ENCODE assay signal across 21 mouse cellular contexts in genomic region chr1:53976100-53976499, GRCm38 (mm10).
DNase-seq lines count a peak whose midpoint lies in the region; ATAC-seq and TF ChIP-seq lines count a peak whose summit lies in the region.
"Had no signal": no experiment of that assay in that cellular context is flagged by ENCODE, and none has a peak within 500 bp of the region (broad histone marks: within the 10 kb centered on the region; RNA-seq: fewer than 3 reads in every experiment).

No protein-coding gene starts in this region.

- no peak for TF ChIP-seq CTCF in gastrocnemius, adult 2 months (IDR thresholded peaks at IDR 0.05)
- TF ChIP-seq CTCF in liver, postnatal 0 days (IDR thresholded peaks at IDR 0.05; ENCODE audit: low read depth) = no peak

- H3K27me3 ChIP-seq in heart, embryonic 15.5 days = no peaks in the 10 kb centered on the region
- no peaks in the 10 kb centered on the region for H3K27me3 ChIP-seq in liver, postnatal 0 days (ENCODE audit: insufficient read depth, low read length)
- H3K27me3 ChIP-seq in liver, embryonic 11.5 days (replicated peaks; ENCODE audit: control insufficient read depth, insufficient read depth, low read length) = no peaks in the 10 kb centered on the region
- H3K27me3 ChIP-seq: embryonic facial prominence, embryonic 15.5 days; limb, embryonic 15.5 days had no signal

- intact Hi-C loops in gastrocnemius, adult 2 months (cut with DNase I) = no loop called here
- intact Hi-C loops in heart, postnatal 10 days (cut with DNase I) = loop anchor here (5.0 kb wide), 3 partner anchors 34 to 64 kb away; no protein-coding TSS in a partner anchor

- peak overlapping the region; percentile 48 for H3K4me3 ChIP-seq in gastrocnemius, adult 2 months
- no peak overlapping the region for H3K4me3 ChIP-seq in heart, embryonic 15.5 days
- no peak overlapping the region for H3K4me3 ChIP-seq in liver, postnatal 0 days (ENCODE audit: low read depth, low read length)
- no peak overlapping the region for H3K4me3 ChIP-seq in liver, embryonic 11.5 days (ENCODE audit: low read depth, low read length)
- H3K4me3 ChIP-seq: embryonic facial prominence, embryonic 15.5 days; limb, embryonic 15.5 days; midbrain, embryonic 10.5 days had no signal

- no peak overlapping the region for H3K9ac ChIP-seq in heart, embryonic 15.5 days
- no peak overlapping the region for H3K9ac ChIP-seq in liver, postnatal 0 days (replicated peaks)
- H3K9ac ChIP-seq in liver, embryonic 11.5 days (ENCODE audit: low read depth, low read length) = no peak overlapping the region
- H3K9ac ChIP-seq: embryonic facial prominence, embryonic 15.5 days; limb, embryonic 15.5 days had no signal

- peak overlapping the region; percentile 37; the same call in 1 of the 2 replicates for H3K4me2 ChIP-seq in heart, embryonic 15.5 days
- 0 out of 2 replicates have a peak overlapping the region, but pooled peaks have one; percentile 6 for H3K4me2 ChIP-seq in liver, postnatal 0 days (ENCODE audit: low read depth, low read length)
- no peak overlapping the region for H3K4me2 ChIP-seq in liver, embryonic 11.5 days
- H3K4me2 ChIP-seq: embryonic facial prominence, embryonic 15.5 days; limb, embryonic 15.5 days had no signal

- WGBS in heart, embryonic 15.5 days = 86% methylated on average over 8 of the region's 8 CpGs
- WGBS in liver, postnatal 0 days (ENCODE audit: insufficient replicate concordance) = 63% methylated on average over 8 of the region's 8 CpGs
- 73% methylated on average over 8 of the region's 8 CpGs for WGBS in liver, embryonic 11.5 days

- ATAC-seq in heart, embryonic 15.5 days (replicated peaks; ENCODE audit: insufficient number of reproducible peaks, insufficient read depth, low FRiP score, low read depth) = no peak
- no peak for ATAC-seq in liver, postnatal 0 days
- no peak for ATAC-seq in liver, embryonic 11.5 days (replicated peaks; ENCODE audit: low FRiP score)
- ATAC-seq: forebrain, embryonic 16.5 days; hindbrain, embryonic 16.5 days; intestine, embryonic 16.5 days had no signal

- peak overlapping the region; percentile 54; the same call in 1 of the 2 replicates for H3K27ac ChIP-seq in gastrocnemius, adult 2 months
- no peak overlapping the region for H3K27ac ChIP-seq in heart, embryonic 15.5 days
- no peak overlapping the region for H3K27ac ChIP-seq in liver, postnatal 0 days (ENCODE audit: low read depth)
- no peak overlapping the region for H3K27ac ChIP-seq in liver, embryonic 11.5 days (ENCODE audit: low read depth, low read length)
- H3K27ac ChIP-seq: embryonic facial prominence, embryonic 15.5 days; limb, embryonic 15.5 days; midbrain, embryonic 10.5 days had no signal

- no peaks in the 10 kb centered on the region for H3K36me3 ChIP-seq in heart, embryonic 15.5 days
- no peaks in the 10 kb centered on the region for H3K36me3 ChIP-seq in liver, postnatal 0 days (replicated peaks; ENCODE audit: insufficient read depth, low read length)
- H3K36me3 ChIP-seq in liver, embryonic 11.5 days (ENCODE audit: control insufficient read depth, insufficient read depth, low read length) = no peaks in the 10 kb centered on the region
- H3K36me3 ChIP-seq: embryonic facial prominence, embryonic 15.5 days; limb, embryonic 15.5 days; midbrain, embryonic 10.5 days had no signal

- no peak for DNase-seq in gastrocnemius, adult 2 months
- DNase-seq in gastrocnemius, postnatal 25 days = no peak
- no peak for DNase-seq in heart, postnatal 10 days
- DNase-seq in liver, postnatal 0 days = no peak
- DNase-seq in liver, embryonic 11.5 days (ENCODE audit: low spot score) = no peak
- DNase-seq in B cell, adult 2 months = peak; percentile 6 to 11
- no peak for DNase-seq in thymus, adult 18-20 months
- DNase-seq: adrenal gland, postnatal 25 days; cerebellum, adult 11-12 months; cerebellum, postnatal 14 days; kidney, postnatal 14 days; right cerebral cortex, postnatal 14 days; spleen, adult 18-20 months; thymus, postnatal 4 days had no signal

- H3K9me3 ChIP-seq in heart, embryonic 15.5 days (replicated peaks) = no peaks in the 10 kb centered on the region
- H3K9me3 ChIP-seq in liver, postnatal 0 days (ENCODE audit: low read length) = no peaks in the 10 kb centered on the region
- H3K9me3 ChIP-seq in liver, embryonic 11.5 days (ENCODE audit: control insufficient read depth, low read length) = no peaks in the 10 kb centered on the region
- H3K9me3 ChIP-seq: embryonic facial prominence, embryonic 15.5 days; limb, embryonic 15.5 days; midbrain, embryonic 10.5 days had no signal

- H3K4me1 ChIP-seq in heart, embryonic 15.5 days (replicated peaks) = peaks cover 10% of the 10 kb centered on the region
- H3K4me1 ChIP-seq in liver, postnatal 0 days (ENCODE audit: insufficient read depth) = no peaks in the 10 kb centered on the region
- no peaks in the 10 kb centered on the region for H3K4me1 ChIP-seq in liver, embryonic 11.5 days (replicated peaks; ENCODE audit: control insufficient read depth, insufficient read depth, low read length)
- H3K4me1 ChIP-seq: embryonic facial prominence, embryonic 15.5 days; midbrain, embryonic 10.5 days had no signal

- no peak for TF ChIP-seq EP300 in liver, postnatal 0 days (IDR thresholded peaks at IDR 0.05; ENCODE audit: low read depth)

Comparison
In these comparisons a context has a peak if more than half of its experiments do, and no peak if none do; other contexts are left out.
1. DNase-seq: peak in B cell, adult 2 months (2 of 2); none in gastrocnemius, adult 2 months (single experiment), gastrocnemius, postnatal 25 days (single experiment), heart, postnatal 10 days (0 of 2), liver, postnatal 0 days (single experiment), liver, embryonic 11.5 days (single experiment) and thymus, adult 18-20 months (0 of 2).